Mouse (Mus musculus) spleen, adult 12 weeks (tissue): ENCODE data around the gene Ankrd11.

Experiments
- DNase-seq: peaks from one replicate; pipeline ENCODE4 v3.0.0; 2022; ENCODE audit warnings: low spot score

Gene Ankrd11

DNA sequence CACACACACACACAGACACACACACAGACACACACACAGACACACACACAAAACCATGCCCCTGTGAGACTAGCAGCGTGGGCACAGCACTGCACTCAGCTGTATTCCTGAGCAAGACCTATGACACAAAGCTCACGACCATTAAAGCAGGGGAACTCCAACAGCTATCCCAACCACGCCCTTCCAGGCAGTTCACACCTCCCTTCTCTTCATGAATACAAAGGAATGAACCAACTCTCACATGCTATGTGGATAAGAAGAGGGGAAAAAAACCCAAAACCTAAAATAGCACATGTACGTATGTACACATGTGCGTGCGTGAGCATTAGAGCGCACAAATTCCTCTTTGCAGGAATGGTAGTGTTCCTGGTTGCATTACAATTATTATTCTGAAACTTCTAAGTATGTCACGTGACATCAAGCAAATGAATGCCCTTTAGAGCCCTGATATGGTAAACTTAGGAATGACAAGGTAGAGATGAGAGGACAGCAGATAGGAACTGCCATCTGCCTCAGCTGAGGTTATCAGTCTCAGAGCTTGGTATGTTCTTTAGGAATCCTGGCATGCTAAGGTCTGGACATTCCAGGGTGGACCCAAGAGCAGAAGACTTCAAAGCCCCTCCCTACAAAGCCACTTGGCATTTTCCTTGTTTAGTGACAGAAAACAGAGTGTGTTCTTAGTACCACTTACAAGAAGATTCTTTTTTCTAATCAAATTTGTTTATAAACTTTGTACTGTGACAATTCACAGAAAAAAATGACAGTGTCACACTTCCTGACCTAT lies 115.9 kb downstream of the Ankrd11 start:
- DNase-seq = no peak

DNA sequence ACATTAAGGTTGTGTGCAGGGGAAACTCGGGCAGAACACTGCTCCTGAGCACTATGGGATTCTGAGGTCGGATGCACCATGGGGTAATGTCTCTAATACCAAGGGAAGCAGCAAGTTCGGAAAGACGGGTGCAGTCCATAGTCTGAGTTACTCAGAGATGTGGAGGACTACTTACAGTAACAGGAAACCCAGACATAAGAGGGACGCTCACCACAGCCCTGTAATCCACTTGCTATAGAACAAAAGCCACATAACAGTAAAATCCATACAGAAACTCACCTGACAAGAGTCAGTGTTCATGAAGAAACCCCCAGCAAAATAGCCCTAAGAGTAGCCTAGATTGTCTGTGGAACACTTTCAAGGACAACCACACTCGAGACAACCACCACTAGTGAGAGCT lies 118.0 kb downstream of the Ankrd11 start:
- no peak for DNase-seq

DNA sequence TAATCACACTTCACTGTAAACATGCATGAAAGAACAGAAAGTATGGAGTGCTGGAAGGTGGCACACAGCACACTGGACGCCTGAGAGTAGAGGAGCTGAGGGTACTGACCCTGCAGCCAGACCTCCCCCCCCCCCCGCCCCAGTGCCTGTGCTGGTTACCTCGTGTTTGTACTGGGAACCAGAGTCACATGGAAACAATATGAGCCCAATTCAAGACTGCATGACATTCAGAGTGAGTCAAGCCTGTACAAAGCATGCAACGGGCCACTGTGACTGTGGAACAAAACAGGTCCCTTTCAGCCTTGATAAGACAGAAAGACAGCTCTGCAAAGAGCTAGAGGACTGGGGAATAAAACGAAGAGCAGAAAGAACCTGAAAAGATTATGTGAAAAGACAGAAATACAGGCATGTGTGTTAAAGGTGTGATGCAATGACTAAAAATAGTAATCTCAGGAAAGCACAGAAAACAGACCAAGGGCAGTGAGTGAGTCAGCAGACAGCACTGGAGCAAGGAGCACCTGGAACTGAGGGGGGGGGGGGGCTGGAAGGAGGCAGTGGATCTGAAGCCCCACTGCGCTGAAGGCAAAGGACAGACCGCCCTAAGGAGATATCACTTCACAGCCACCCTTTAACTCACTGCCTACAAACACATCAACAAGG lies 118.5 kb downstream of the Ankrd11 start:
- no peak for DNase-seq

DNA sequence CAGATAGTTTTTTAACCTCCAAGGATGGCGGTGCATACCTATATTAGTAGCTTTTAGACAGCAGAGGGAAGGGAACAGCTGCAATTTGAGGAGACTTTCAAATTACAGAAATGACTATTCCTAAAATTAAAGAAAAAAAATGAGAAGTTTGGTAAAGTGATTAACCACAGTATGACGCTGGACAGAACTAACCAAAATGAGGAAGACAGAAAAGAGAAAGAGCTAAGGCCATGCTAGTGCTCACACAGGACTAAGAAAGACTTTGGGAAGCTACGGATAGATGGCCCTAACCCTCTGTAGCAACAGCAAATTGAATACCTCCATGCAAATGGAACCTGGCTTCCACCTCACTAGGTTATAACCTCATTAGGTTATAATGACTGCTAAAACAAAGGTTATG lies 119.1 kb downstream of the Ankrd11 start:
- no peak for DNase-seq

DNA sequence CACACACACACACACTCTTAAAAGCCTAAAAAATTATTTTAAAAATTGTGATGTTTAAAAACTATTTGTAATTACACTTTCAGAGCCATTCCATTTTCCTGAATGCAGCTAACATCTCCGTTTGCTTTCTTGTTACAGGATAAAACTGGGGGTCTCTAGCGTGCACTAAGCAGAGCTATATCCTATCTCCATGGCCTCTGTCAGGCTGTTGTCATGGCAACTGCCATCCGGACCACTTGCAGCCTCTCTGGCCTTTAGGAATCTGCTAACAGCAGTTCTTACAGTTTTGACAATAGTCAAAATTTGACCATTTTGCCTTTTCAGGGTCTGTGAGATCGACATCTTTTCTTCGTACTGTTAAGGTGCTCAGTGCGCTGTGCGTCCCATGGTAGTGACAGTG lies 121.2 kb downstream of the Ankrd11 start:
- DNase-seq = no peak

DNA sequence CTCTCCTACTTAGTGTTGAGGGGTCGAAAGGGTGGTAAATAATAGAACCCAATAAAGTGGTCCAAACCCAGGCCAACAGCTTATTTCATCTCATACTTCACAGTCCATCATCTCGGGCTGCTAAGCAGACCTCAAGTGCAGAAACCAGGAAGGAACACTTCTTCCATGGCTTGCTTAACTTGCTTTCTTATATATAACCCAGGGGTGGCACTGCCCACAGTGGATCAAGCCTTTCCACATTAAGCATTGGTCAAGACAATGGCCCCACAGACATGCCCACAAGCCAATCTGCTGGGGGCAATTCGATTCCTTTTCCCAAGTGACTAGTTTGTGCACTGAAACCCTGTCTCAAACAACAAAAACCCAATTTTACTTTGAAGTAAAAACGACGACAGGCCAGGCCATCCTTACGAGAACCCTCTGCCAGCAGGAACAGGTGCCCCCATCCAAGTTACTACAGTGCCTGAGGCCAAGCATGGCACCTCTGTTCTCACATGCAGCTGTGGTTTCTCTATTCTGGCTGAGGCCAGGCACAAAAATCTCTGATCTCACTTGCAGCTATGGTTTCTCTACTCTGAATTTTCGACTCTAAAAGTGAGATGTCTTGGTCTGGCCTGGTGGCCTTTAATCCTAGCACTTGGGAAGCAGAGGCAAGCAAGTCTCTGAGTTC lies 123.5 kb downstream of the Ankrd11 start:
- no peak for DNase-seq

DNA sequence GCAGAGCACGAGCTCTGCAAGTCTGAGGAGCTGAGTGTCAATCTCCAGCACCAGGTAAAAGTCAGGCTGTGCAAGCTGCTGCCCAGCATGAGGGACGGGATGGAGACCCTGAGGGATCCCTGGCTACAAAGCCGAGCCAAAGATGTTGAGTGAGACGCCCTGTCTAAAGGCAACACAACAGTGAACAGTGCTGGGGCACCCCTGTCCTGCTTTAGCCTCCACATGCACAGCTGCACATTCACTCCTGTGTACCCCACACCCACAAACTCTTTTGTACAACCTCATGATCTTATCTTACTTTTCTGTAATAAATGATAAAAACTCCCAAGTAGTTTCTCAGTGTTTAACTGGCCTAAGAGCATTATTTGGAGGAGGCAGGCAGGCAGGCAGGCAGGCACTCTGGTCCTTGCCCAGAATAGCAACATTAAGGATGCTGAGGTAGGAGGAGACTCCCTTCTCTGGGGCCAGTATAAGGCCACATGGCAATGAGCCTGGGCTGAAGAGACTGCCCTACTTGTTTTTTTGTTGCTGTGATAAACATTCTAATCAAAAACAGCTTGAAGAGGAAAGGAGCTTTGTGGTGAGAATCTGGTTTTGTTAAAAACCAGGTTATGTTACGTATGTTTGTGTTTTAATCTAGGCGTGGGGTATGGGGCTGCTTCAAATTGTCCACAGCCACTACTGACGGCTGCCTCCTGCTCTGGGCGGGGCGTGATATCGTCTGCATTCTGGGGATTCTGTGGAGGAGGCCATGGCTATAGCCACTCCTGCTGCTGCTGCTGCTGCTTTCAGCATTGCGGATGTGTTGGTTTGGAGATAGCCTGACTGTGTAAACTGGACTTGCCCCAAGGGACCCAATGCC lies 124.3 kb downstream of the Ankrd11 start:
- no peak for DNase-seq

DNA sequence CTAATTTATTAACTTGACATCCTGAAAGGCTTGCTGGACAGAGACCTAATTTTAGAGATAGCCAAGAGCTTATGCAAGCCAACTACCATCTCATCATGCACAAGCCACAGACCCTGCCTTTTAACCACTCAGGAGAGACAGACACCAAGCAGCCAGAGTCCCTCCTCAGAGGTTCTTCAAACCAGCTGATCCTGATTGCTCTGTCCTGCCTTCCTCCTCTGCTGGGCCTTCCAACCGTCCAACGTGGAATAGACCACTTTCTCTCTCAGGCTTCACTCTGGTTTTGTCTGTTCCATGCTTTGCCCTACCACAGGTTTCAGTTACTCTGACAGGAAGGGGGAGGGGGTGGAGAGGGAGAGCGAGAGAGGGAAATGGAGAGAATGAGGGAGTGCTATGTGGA lies 125.3 kb downstream of the Ankrd11 start:
- DNase-seq = no peak

DNA sequence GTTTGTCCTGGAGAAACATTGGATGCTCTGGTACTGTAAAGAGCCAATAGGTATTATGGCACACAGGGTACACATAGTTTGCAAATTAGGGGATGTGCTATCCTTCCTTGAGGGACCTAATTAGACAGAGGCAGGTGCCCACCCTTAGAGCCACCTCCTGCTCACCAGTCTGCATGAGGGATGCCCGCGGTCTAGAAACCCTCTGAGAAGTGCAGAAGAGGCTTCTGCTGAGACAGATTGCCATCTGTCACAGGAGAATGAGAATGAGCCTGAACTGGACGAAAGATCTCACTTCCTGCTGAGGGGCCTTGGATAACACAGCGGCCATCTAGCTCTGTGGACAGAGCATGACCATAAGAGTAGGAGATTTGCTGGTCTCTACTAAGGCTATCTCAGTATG lies 129.2 kb downstream of the Ankrd11 start:
- DNase-seq = no peak

DNA sequence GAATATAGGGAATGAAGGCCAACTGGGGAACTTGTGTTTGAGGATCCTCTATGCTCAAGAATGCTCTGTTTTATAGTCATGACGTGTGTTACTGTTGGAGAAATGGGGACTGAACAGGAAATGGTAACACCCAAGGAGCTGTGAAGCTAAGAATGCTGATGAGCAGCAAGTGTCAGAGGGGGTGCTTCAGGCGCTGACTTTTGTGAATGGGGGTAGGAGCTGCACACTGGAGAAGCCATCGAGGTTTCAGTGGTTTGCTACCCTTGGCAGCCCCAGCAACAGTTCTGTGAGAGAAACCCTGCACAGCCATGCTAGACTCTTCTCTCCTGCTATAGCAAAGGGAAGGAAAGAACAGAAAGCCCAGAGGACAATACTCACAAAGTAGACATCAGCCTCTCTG lies 129.9 kb downstream of the Ankrd11 start:
- DNase-seq = no peak

DNA sequence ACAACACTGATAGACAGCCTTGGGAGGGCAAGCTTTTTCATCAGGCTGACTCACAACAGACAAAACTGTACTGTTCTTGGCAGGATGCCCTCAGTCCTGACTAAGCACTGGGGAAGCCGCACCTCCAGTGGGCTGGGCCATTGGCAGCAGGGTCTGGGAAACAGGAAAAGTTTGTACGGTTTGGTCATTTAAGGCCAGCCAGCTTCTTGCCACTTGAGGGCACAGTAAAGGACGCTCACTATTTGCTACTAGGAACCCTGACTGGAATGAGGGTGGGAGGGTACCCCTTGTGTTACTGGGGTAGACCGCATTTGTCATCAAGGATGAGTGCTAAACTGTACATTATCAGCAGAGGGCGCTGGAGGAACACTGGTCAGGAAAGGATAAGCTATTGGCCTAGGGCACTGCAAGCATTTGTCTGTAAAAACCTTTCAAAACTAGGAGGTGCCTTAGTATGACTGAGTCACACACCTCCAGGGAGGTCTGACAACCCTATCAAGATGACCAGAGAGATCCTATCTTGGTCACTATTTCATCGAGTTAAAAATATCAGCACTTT lies 135.5 kb downstream of the Ankrd11 start:
- peak; percentile 91 for DNase-seq

DNA sequence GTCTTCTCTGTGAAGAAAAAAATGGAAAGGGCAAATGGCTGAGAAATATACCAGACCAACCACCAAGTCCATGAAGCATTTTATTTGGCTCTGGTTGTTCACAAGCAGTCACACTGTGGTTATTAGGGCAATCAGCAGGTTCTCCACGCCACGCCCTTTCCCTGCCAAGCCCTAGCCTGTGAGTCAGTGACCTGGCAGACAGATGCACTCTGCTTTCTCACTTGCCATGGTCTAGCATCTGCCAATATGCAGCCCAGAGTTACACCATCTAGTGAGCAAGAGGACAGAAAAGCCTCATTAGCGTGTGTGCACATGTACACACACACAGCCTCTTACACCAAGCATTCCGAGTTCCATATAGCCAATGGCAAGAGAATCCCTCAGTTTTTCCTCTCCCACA lies 136.7 kb downstream of the Ankrd11 start:
- peak; percentile 33 for DNase-seq

DNA sequence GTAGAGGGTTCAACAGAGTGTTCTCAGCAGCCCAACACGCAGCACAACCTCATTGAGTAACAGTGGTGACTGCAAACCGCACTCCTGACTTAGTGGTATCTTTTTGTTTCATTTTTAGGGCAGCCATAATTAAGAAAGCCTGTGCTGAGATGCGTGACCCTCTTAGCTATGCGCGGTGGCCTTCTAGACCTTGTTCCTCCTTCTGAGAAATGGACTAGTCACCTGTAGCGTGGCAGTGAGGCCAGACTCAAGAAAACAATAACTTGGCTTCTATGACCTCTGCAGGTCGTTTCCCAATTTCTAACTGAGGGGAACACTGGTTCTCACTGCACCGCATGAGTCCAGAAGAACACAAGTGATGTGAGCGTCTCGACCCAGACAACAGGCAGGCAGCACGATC lies 137.6 kb downstream of the Ankrd11 start:
- no peak for DNase-seq

DNA sequence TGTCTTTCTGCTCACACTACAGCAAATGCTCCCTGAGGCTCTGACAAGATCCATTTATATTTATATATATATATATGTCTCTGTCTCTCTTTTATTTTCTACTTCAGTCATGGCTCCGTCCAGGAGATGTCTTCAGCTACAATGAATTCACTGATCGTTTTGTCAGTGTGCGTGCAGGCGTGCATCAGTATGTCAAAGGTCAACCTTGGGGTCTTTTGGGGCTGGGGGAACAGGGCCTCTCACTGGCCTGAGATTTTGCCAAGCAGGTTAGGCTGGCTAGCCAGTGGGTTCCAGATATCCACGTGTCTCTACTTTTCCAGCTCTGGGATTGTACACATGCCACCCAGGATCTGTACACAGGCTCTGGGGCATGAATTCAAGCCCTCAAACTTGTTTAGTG lies 139.1 kb downstream of the Ankrd11 start:
- no peak for DNase-seq

DNA sequence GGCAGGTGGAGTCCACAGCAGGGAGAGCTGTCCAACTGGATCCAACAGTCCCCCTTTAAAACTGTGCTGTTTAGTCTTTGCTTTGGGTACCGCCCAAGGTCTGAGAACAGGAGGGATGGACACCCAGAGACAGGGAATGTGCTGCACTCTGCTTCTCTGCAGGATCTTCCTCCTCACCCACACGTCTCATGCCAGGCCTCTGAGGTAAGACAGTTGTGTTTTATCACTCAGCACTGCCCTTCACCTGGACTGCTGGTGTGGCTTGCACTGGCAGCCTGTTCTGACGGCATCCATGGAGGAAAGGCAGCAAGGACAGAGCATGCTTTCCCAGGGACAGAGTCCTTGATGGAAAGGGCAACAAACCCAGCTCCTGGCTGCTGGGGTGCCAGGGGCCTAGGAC lies 139.5 kb downstream of the Ankrd11 start:
- no peak for DNase-seq

DNA sequence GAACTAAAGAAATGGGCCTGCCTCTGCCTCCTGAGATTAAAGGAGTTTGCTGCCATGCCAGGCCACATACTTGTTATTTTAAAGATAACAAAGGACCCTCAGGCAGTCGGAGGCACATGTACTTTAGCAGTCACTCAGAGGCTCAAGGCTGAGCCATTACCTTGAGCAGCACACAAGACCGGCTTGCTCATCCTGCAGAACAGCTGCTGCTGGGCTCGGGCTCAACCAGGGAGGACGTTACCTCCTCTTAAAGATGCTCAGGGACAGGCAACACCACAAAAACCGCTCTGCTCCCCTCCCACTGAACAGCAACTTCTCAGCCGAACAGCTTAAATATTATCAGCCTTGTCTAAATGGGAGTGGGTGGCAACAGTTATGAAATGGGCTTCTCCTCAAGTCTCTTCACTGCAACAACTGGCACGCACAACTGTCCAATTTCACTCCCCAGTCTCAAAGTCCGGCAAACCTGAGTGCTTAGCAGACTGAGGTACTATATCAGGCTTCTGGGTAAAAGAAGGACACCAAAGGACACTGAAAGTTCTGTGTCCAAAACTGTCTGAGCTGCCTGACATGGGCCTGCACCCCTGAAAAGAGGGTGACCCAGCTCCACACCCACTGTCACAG lies 140.1 kb downstream of the Ankrd11 start:
- no peak for DNase-seq

DNA sequence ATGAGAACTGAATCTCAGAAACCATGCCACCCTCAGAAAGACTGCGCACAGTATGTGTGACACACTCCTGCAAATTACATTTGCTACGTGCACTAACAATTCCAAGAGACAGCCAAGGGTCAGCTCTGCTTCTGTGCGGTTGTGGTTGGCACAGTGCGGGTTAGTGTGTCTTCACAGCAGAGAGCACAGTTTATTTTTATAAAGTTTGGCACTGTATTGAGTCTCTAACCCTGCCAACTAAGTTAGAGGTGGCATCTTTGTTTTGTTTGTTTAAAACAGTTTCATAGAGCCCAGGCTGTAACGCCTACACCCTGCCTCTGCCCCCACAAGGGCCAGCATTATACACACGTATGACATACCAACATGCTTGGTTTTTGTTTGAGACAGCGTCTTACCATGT lies 140.6 kb downstream of the Ankrd11 start:
- no peak for DNase-seq

DNA sequence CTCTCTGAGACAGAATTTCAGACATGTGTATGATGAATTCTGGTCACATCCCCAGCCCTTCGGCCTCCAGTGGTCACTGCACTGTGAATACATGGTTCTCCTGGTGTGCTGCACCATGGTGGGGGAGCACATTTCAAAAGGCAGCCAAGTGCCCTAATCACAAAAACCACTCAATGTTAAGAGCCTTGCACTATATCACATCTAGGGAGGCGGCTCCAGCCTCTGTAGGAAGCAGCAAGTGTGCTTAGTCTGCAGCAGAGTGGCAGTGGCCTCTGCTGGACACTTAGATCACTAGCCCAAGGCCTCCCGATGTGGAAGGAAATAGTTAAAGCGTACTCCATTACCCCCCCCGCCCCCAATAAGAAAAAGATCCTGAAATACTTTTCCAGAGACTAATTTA lies 143.0 kb downstream of the Ankrd11 start:
- DNase-seq = no peak

DNA sequence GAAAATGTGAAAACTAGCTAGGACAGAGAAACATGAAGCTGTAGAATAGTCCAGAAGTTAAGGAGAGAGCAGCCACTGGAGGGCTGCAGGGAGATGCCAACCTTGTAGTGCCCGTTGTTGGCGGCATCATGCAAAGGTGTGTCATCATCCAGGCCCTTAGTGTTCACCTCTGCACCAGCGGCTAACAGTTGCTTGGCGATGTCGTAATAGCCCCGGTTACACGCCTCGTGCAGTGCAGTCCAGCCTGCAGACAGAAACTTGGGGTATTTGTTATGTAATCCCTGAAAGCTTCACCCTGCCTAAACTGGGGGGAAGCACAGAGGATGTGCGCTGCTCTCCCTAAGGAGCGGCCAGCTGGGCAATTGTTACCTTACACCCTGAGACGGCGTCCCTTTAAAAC lies 143.6 kb downstream of the Ankrd11 start:
- no peak for DNase-seq

DNA sequence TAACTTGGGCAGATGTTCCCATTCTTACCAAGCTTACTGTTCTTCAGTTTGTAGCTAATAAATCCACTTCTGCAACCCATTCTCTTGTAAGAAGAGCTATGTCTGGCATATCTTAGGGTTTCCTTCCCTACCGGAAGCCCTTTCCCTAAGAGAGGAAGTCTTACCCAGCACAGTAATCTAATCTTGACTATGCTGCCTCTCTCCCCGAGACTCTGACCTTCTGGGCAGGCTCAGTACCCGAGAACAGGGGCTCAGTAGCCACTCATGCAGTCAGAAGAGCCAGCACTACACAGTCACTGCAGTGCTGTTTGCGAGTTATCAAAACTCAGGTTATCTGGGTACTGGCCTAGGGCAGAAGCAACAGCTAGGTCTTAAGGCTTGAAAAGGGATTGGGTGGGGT lies 144.1 kb downstream of the Ankrd11 start:
- no peak for DNase-seq

DNA sequence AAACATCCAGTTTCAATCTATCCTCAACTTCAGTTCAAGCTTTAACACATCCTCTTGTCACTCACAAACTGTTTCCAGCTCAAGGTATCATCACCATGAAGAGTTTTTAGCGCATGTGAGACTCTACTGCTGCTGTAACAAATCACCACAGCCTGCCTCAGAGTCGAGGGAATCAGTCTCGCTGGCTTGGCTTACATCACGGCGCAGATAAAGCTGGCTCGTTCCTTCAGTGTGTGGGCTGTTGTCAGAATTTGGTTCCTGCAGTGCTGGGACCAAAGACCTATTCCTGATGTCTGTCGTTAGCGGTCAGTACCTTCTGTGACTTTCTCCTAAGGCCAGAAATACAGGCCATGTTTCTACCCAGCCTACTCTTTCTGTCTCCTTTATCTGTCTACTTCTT lies 144.9 kb downstream of the Ankrd11 start:
- no peak for DNase-seq

DNA sequence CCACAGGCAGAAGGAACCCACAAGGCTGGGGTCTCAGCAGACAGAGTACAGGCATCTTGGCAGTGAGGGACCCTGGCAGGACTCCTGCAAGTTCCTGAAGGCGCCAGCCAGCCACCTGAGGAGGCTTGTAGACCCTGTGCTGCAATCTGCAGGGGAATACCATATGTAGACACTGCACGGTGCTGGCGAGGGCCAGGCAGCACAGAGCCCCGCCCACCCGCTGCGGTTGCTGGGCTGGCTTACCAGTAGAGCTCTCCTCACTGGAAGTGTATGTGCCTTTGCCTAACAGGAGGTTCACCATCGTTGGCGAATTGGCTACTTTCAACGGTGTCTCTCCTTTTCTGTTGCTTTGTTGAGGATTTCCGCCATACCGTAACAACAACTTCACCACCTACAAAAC lies 145.8 kb downstream of the Ankrd11 start:
- DNase-seq = no peak
